Mouse (Mus musculus) testis, adult 2 months (tissue): ENCODE data around the gene Sirt1.

Source experiments
- CTCF ChIP-seq: fragments of 200-500 bp; IDR thresholded peaks from 2 replicates; pipeline ENCODE4 v1.5.1; 2012; ENCODE audit warnings: low read depth, mild to moderate bottlenecking, inconsistent platforms, low read length, moderate library complexity; ENCODE audit not compliant: control insufficient read depth, insufficient read depth, insufficient replicate concordance
- POLR2A ChIP-seq: fragments of 200-500 bp; IDR thresholded peaks from 2 replicates; pipeline ENCODE4 v1.6.1; 2012; ENCODE audit warnings: low read depth, mild to moderate bottlenecking, inconsistent platforms, low read length, moderate library complexity; ENCODE audit not compliant: control insufficient read depth

DNA sequence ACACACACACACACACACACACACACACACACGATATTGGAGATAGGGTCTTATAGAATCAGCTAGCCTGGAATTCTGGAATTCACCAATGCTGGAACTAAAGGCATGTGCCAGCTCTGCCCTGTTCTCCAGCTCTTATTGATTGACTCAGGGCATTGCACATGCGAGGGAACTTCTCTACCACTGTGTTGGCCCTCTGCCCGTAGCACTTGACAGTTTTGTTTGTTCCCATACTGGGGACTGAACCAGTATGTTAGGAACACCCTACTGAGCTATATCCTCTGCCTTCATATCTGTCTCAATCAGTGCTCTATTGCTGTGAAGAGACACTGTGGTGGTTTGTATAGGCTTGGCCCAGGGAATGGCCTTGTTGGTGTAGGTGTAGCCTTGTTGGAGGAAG is 13.5 kb downstream of the Sirt1 start:
- TF ChIP-seq CTCF (no peak), POLR2A (no peak)
